Mouse (Mus musculus) lung, adult 18-20 months (tissue): ENCODE measurements around the gene Fam131a.

Experiments
- DNase-seq, 2 experiments: peaks; one replicate each; pipeline ENCODE4 v3.0.0; 2022; ENCODE audit warnings: mixed read lengths in 2 of 2

The Fam131a gene

DNA sequence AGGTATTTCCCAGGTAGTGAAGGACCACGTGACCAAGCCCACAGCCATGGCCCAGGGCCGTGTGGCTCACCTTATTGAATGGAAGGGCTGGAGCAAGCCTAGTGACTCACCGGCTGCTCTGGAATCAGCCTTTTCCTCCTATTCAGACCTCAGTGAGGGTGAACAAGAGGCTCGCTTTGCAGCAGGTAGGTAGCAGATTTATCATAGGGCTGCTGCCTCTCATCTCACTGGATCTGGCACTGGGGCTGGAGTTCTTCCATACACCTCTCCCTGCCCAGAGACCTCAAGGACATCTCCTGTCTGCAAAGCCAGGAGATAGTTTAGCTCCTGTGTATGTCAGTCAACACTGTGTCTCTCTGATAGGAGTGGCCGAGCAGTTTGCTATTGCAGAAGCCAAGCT lies 6.2 kb downstream of the Fam131a start:
- DNase-seq: no peak

- no peak for DNase-seq
Observed at GRCm38 (mm10) chr16:20700036-20700435, 7.0 kb downstream of the Fam131a start.

- DNase-seq: no peak
Observed at GRCm38 (mm10) chr16:20701316-20701715, 8.3 kb downstream of the Fam131a start.

- no peak for DNase-seq
Observed at GRCm38 (mm10) chr16:20701729-20702521, 8.9 kb downstream of the Fam131a start.

DNA sequence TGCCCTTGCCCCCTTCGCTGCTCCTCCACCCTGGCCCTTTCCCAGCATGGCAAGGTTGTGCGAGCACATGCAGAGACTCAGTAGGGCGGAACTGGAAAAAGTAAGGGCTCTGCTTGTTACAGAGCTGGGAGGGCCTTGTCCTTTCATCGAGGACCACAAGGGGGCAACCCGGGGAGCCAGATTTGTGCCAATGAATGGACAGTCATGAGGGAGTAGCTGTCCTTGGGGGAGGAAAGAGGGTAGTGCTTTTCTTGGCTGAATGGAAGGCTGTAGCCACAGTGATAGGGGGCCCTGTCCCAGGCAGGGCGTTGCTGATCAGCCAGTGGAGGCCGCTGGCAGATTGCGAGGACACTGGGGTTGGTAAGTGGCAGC lies 9.5 kb downstream of the Fam131a start:
- DNase-seq: peak; percentile 54 to 58

GRCm38 (mm10) chr16:20703071-20703470 lies 10.0 kb downstream of the Fam131a start:
- no peak for DNase-seq

GRCm38 (mm10) chr16:20703699-20704400 lies 10.8 kb downstream of the Fam131a start:
- DNase-seq: no peak

- no peak for DNase-seq
Observed at GRCm38 (mm10) chr16:20705786-20706185, 12.7 kb downstream of the Fam131a start.

DNA sequence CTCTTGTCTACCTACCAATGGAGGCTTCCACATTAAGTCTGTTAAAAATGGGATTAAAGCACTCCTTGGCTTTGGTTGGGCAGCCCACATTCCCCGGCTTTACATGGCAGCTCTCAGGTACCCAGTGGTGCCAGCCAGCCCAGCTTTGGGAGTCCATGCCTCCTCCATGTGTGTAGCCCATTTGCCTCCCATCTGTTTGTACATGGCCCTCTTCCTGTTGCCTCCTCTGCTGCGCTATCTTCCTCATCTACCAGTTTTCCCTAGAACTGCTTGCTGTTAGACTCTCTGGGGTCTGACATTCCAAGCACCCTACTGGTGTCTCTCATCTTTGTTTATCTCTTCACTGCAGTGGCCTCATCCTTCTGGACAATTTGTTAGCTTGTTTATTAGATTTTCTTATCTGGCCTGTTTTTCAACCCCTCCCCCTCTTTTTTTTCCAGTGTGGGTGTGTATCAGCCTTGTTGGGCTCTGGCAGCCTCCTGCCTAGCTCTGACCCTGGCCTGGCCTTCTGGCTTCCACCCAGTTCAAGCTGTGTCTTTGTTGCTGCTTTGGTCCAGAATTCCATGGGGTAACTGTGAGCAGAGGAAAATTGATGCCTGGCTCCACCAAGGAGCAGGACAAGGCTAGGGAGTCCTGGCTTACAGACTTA lies 13.5 kb downstream of the Fam131a start:
- no peak for DNase-seq

GRCm38 (mm10) chr16:20708220-20708938 lies 15.3 kb downstream of the Fam131a start:
- DNase-seq: no peak

DNA sequence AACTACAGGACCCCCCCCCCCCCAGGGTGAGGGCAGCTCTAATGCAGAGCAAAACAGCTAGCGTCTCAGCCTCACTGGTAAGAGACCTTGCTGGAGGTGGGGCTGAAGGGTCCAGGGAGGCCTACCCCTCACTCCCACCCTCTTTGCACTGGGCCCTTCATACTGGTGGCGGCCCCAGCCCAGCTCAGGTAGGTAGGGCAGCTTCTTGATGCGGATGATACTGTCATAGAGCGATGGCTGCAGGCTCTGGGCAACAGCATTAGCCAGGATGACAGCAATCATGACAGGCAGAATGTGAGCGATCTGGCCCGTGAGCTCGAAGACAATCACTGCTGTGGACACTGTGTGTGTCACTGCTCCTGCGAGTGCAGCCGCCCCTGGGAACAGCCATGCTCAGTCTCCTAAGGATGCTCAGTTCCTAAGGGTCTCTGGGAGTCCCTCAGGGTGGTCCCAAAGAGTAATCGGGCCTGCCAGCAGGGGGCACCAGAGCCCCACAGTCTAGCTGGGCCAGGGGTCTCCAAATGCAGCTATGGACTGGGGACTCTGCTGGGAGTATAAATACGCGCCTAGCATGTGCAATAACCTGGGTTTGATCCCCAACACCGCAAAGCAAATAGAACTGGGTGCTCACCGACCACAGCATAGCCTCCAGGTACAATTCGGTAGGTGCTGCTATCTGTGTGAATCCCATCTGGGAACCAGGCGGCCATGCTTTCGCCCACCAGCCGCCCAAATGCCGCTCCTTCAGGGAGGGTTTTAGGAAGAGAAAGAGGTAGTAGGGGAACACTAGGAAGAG lies 16.1 kb downstream of the Fam131a start:
- no peak for DNase-seq

GRCm38 (mm10) chr16:20710370-20710769 lies 17.3 kb downstream of the Fam131a start:
- DNase-seq: no peak

- no peak for DNase-seq
Observed at GRCm38 (mm10) chr16:20710810-20711209, 17.8 kb downstream of the Fam131a start.

- DNase-seq: no peak
Observed at GRCm38 (mm10) chr16:20712190-20712589, 19.1 kb downstream of the Fam131a start.

- no peak for DNase-seq
Observed at GRCm38 (mm10) chr16:20712889-20713288, 19.8 kb downstream of the Fam131a start.

DNA sequence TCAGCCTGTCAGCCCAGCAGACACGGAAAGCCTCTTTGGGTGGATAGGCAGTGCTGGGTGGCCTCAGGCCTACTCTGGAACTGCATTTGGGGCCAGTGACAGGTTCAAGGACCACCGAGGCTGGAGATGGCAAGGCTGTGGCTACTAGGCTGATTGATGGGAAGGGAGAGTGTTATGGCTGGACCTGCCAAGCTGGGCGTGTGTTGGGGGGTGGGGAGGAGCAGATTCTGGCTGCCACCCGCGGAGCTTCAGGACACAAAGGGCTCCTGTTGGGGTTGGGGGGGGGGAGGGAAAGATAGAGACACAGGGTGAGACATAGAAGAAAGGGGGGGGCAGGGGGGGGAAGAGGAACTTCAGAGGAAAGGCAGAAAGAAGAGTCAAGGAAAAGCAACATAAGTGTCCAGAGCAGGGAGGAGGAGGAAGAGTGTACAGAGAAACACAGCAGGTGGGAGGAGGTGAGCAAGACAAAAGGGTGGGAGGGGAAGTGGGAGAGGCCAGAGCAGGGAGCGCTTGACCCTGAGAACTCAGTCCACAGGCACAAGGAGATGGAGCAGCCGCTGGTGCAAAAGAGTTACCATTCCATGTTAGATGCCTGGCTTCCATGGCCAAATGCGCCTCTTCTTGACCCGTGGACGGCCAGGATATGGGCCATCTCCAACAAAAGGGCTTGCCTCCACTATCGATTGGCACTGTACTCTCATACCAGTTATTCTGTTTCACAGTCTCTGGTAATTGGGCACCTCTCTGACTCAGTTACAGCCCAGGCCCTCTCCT lies 21.5 kb downstream of the Fam131a start:
- DNase-seq: no peak

DNA sequence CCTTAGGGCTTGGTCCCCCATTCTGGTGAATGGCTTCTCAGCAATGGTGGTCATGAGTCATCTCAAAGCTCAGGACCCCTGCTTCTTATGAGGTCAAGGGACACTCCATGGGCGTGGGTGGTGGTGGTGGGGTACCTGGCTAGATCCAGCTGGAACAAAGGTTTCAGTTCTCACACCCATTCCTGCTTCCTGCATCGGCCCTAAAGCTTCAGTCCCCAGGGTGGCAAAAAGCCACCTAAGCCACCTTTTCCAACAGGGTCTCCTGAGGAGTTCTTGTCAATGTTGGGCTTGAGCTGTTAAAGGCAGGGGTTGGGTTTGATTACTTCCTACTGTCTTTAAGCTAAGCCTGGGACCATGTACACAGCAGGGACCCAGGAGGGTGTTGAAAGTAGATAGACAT lies 22.1 kb downstream of the Fam131a start:
- DNase-seq: no peak

- no peak for DNase-seq
Observed at GRCm38 (mm10) chr16:20715566-20715965, 22.5 kb downstream of the Fam131a start.

DNA sequence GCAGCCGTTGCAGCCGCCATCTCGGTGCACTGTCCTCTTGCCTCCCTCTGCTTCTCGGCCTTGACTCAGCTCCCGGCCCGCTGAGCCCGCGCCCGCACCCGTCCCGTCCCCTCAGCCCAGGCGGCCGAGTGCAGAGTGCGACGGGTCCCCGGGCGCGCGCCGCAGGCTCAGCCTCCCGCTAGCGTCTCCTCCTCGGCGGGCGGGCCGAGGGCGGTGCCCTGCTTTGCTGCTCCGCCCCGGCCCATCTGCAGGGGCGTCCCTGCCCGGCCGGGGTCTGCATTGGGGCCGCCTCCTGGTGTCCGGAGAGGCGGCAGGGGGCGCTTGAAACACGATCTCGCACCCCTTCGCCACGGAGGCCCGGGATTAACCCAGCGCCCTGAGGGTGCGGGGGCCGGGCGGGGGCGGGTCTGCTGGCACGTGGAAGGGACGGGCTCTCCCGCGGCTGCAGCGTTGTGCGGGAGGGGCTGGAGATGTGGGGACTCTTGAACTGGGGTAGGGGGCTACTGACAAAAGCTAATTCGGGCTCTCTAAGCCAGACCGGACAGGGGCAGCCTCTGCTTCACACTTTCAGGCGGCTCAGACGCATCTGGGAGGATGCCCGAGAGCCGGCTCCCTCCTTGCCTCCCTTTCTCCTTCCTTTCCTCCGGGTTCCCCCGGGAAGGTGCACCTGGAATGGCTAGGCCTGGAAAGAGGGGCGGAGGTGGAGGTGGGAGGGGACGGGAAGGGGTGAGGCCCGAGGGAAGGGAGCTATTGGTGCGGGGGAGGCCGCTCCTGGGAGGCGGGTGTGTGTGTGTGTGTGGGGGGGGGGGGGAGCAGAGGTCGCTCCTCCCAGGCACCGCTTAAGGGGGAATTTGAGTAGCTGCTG lies 23.2 kb downstream of the Fam131a start:
- DNase-seq: peak; percentile 76

- no peak for DNase-seq
Observed at GRCm38 (mm10) chr16:20716841-20717180, 23.8 kb downstream of the Fam131a start.
